Mouse (Mus musculus) lung, adult 2 months (tissue): Measurements from ENCODE around the gene Kalrn.
A peak's percentile ranks its signal among the peaks of the same experiment; 100 is the strongest.

Experiments used
- CTCF ChIP-seq: fragments of 200-500 bp; IDR thresholded peaks from 2 replicates; pipeline ENCODE4 v1.5.1; 2011; ENCODE audit warnings: mild to moderate bottlenecking, low read length, control low read depth; ENCODE audit not compliant: insufficient read depth
- POLR2A ChIP-seq: fragments of 200-500 bp; IDR thresholded peaks from 2 replicates; pipeline ENCODE4 v1.6.1; 2011; ENCODE audit warnings: low read depth, mild to moderate bottlenecking, control low read depth, low read length, borderline replicate concordance; ENCODE audit errors: extremely low read depth

DNA sequence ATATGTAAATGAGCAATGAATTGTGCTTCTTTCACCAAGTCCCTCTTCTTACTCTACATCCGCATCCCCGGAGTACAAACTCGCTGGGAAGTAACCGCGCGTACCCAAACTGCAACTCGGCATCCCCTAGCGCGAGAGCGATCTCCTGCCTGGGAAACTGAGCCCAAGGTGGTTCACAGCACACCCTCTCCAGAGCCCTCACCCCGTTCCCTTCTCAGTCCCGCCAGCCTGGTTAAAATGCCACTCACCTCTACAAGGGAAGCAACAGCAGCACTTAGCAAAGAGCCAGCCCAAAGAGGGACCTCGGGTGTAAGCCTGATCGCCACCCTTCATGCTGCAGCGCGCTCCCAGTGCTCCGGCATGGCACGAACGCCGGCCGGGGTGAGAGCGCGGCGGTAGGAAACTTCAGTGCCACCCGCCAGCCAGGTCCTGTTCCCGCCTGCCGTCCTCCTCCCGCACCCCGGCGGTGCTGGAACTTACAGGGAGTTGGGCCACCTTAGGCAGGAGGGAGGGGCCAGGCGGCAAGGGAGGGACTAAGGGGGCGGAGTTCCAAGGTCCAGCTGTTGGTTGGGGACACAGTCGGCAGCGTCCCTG lies 477.7 kb downstream of the Kalrn start:
- TF ChIP-seq CTCF: no peak
- peak; percentile 54; the same call in 1 of the 2 replicates for TF ChIP-seq POLR2A
